Mouse (Mus musculus) liver, adult 2 months (tissue): ENCODE results near the gene Lpp.

Source experiments
- CTCF ChIP-seq: fragments of 200-500 bp; IDR thresholded peaks from 2 replicates; pipeline ENCODE4 v1.5.1; 2011; ENCODE audit warnings: low read depth, low read length, control low read depth
- POLR2A ChIP-seq: fragments of 200-500 bp; IDR thresholded peaks from 2 replicates; pipeline ENCODE4 v1.6.1; 2011; ENCODE audit warnings: low read length, control low read depth; ENCODE audit not compliant: insufficient read depth; ENCODE audit errors: extremely low read depth

DNA sequence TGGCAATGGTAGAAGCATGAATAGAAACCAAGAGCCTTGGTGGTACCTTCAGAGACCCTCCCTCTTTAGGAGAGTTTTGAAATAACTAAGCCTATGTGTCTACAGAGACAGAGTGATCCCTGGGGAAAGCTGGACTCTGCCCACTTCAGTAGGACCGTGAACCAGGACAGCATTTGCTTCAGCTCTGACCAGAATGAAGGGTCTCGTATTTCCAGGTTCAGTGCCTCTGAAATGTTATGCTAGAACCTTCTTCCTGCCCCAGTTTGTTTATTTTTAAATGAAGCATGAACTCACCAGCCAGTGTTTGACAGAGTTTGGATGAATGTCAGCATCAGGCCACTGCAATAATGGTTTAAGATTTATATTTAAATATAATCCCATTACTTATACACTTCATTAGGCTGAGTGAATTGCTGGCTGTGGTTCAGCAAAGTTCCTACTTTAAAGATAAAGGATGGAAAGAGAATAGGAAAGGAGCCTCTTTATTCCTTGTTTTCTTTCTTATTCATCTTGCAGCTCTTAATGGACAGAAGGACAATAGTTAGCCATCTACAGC lies 507.0 kb downstream of the Lpp start:
- TF ChIP-seq CTCF (no peak), POLR2A (no peak)
